Mouse (Mus musculus) heart, adult 9 months (tissue): ENCODE results near the gene Tbx4.

Experiments used
- DNase-seq, 2 experiments: peaks; one replicate each; pipeline ENCODE4 v3.0.0; 2022; ENCODE audit warnings: low spot score in 2 of 2

Tbx4 gene

GRCm38 (mm10) chr11:85850758-85851157, 35.5 kb upstream of the Tbx4 start:
- no peak for DNase-seq

- no peak for DNase-seq
Observed at GRCm38 (mm10) chr11:85857997-85858698, 28.1 kb upstream of the Tbx4 start.

GRCm38 (mm10) chr11:85864363-85864762, 21.9 kb upstream of the Tbx4 start:
- DNase-seq, result no peak

GRCm38 (mm10) chr11:85876059-85876788, 10.0 kb upstream of the Tbx4 start:
- no peak for DNase-seq

- DNase-seq, result no peak
Observed at GRCm38 (mm10) chr11:85884498-85884897, 1.7 kb upstream of the Tbx4 start.

- DNase-seq, result no peak
Observed at GRCm38 (mm10) chr11:85886429-85886785, 185 bp downstream of the Tbx4 start.

- no peak for DNase-seq
Observed at GRCm38 (mm10) chr11:85887273-85887672, 1.1 kb downstream of the Tbx4 start.

GRCm38 (mm10) chr11:85887801-85888450, 1.7 kb downstream of the Tbx4 start:
- no peak for DNase-seq

GRCm38 (mm10) chr11:85888451-85888961, 2.3 kb downstream of the Tbx4 start:
- DNase-seq, result no peak

GRCm38 (mm10) chr11:85889056-85889729, 3.0 kb downstream of the Tbx4 start:
- no peak for DNase-seq

- no peak for DNase-seq
Observed at GRCm38 (mm10) chr11:85889730-85890562, 3.7 kb downstream of the Tbx4 start.

- DNase-seq, result no peak
Observed at GRCm38 (mm10) chr11:85890563-85890845, 4.3 kb downstream of the Tbx4 start.

- no peak for DNase-seq
Observed at GRCm38 (mm10) chr11:85891010-85891691, 4.9 kb downstream of the Tbx4 start.

- no peak for DNase-seq
Observed at GRCm38 (mm10) chr11:85891692-85892040, 5.4 kb downstream of the Tbx4 start.

GRCm38 (mm10) chr11:85892771-85893170, 6.5 kb downstream of the Tbx4 start:
- DNase-seq, result no peak

GRCm38 (mm10) chr11:85893400-85894135, 7.3 kb downstream of the Tbx4 start:
- DNase-seq, result no peak

GRCm38 (mm10) chr11:85894136-85894530, 7.9 kb downstream of the Tbx4 start:
- no peak for DNase-seq

- DNase-seq, result no peak
Observed at GRCm38 (mm10) chr11:85894731-85895545, 8.7 kb downstream of the Tbx4 start.

GRCm38 (mm10) chr11:85896335-85896985, 10.2 kb downstream of the Tbx4 start:
- DNase-seq, result no peak
